ENCODE assay signal across 8 mouse cellular contexts in genomic region chr11:83418566-83418965, GRCm38 (mm10). TPM values are rescaled to one million over a fixed set of nuclear protein-coding genes. Genes with fewer than 3 reads are reported as not detected.
DNase-seq lines count a peak whose midpoint lies in the region; ATAC-seq and TF ChIP-seq lines count a peak whose summit lies in the region.

No protein-coding gene starts in this region.

- no peak for ATAC-seq in G1E (ENCODE audit: extremely low read depth, insufficient number of reproducible peaks, low FRiP score, poor library complexity, severe bottlenecking)
- ATAC-seq in frontal cortex, adult (ENCODE audit: low TSS enrichment), result peak; percentile 69
- ATAC-seq in neural tube, embryonic 13.5 days (ENCODE audit: low read depth), result peak; percentile 44; the same call in 1 of the 2 replicates

- DNase-seq in cerebellum, adult 18-20 months, result peak; percentile 55 to 60
- DNase-seq in cerebellum, postnatal 4 days (ENCODE audit: low spot score in 2 of 2), result no peak
- DNase-seq in G1E (ENCODE audit: low spot score), result no peak
- peak; percentile 73 to 89 for DNase-seq in left cerebral cortex, postnatal 14 days (ENCODE audit: low spot score in 2 of 2)
- no peak for DNase-seq in spleen, adult 12 weeks (ENCODE audit: low spot score)
- no peak for DNase-seq in Muller cell, postnatal 12 days (ENCODE audit: inconsistent ontology term)

- no peak overlapping the region for H3K27ac ChIP-seq in neural tube, embryonic 13.5 days (replicated peaks)

- no peak overlapping the region for H3K9ac ChIP-seq in neural tube, embryonic 13.5 days

- peaks cover 20% of the 10 kb centered on the region for H3K27me3 ChIP-seq in G1E (ENCODE audit: insufficient read depth, low read length)
- H3K27me3 ChIP-seq in neural tube, embryonic 13.5 days, result peaks cover 69% of the 10 kb centered on the region

- H3K4me3 ChIP-seq in G1E (ENCODE audit: low read depth, low read length), result peak overlapping the region; percentile 18; the same call in 1 of the 2 replicates
- H3K4me3 ChIP-seq in neural tube, embryonic 13.5 days, result peak overlapping the region; percentile 13; the same call in 1 of the 2 replicates

- H3K4me1 ChIP-seq in G1E (ENCODE audit: insufficient read depth, low read depth, low read length), result no peaks in the 10 kb centered on the region
- peaks cover 11% of the 10 kb centered on the region for H3K4me1 ChIP-seq in neural tube, embryonic 13.5 days (replicated peaks)

- H3K4me2 ChIP-seq in neural tube, embryonic 13.5 days, result peak overlapping the region; percentile 45

- TF ChIP-seq CTCF in G1E (IDR thresholded peaks at IDR 0.05; ENCODE audit: low read depth, low read length), result no peak

- H3K9me3 ChIP-seq in G1E (replicated peaks), result peaks cover 3% of the 10 kb centered on the region; the same call in 1 of the 2 replicates
- no peaks in the 10 kb centered on the region for H3K9me3 ChIP-seq in neural tube, embryonic 13.5 days

- WGBS in neural tube, embryonic 13.5 days, result 8% methylated on average over 38 of the region's 38 CpGs

- intact Hi-C loops in left cerebral cortex, postnatal 14 days (cut with DNase I), result no loop called here

- no peaks in the 10 kb centered on the region for H3K36me3 ChIP-seq in G1E (replicated peaks)
- no peaks in the 10 kb centered on the region for H3K36me3 ChIP-seq in neural tube, embryonic 13.5 days

RNA-seq across cellular contexts. Expression of gene Rasl10b, which starts 9.6 kb away (rescaled TPM):
- total RNA-seq in G1E (2014; fragmentation: Nextera tagmentation), result not detected in 2 replicates
- total RNA-seq in G1E (2017), result 0.06 TPM in 1 of 2 replicates, not detected in the other
- polyA plus RNA-seq in G1E (2012), result 0.04 and 0.09 TPM in 2 replicates
- total RNA-seq in left cerebral cortex, postnatal 14 days (2021), result 100 to 1,000 TPM; 229 to 234 TPM
- polyA plus RNA-seq in neural tube, embryonic 13.5 days (2015; fragmentation: Nextera tagmentation; extraction: Ambion mirVana), result 24.2 and 25.3 TPM in 2 replicates

RNA-seq across cellular contexts. Expression of gene Gas2l2, which starts 10.7 kb away (rescaled TPM):
- total RNA-seq in G1E (2014; fragmentation: Nextera tagmentation) (not detected in 2 replicates), G1E (2017) (0.05 and 0.06 TPM in 2 replicates)
- not detected in 2 replicates for polyA plus RNA-seq in G1E (2012)
- total RNA-seq in left cerebral cortex, postnatal 14 days (2021), result under 1 TPM in 1 of 2 experiments, not detected in 1; 0.34 TPM
- polyA plus RNA-seq in neural tube, embryonic 13.5 days (2015; fragmentation: Nextera tagmentation; extraction: Ambion mirVana), result 0.07 and 0.29 TPM in 2 replicates

RNA-seq across cellular contexts. Expression of gene 1700020L24Rik, which starts 18.9 kb away (rescaled TPM):
- total RNA-seq in G1E (2014; fragmentation: Nextera tagmentation), result not detected in 2 replicates
- total RNA-seq in G1E (2017), result not detected in 2 replicates
- polyA plus RNA-seq in G1E (2012), result not detected in 2 replicates
- not detected for total RNA-seq in left cerebral cortex, postnatal 14 days (2021)
- 0.36 TPM in 1 of 2 replicates, not detected in the other for polyA plus RNA-seq in neural tube, embryonic 13.5 days (2015; fragmentation: Nextera tagmentation; extraction: Ambion mirVana)

RNA-seq across cellular contexts. Expression of gene Mmp28, which starts 44.3 kb away (rescaled TPM):
- total RNA-seq in G1E (2014; fragmentation: Nextera tagmentation), result not detected in 2 replicates
- 0.06 and 0.11 TPM in 2 replicates for total RNA-seq in G1E (2017)
- polyA plus RNA-seq in G1E (2012), result not detected in 2 replicates
- total RNA-seq in left cerebral cortex, postnatal 14 days (2021), result 1 to 10 TPM; 3.9 to 5.8 TPM
- polyA plus RNA-seq in neural tube, embryonic 13.5 days (2015; fragmentation: Nextera tagmentation; extraction: Ambion mirVana), result 3.5 and 4.6 TPM in 2 replicates

RNA-seq across cellular contexts. Expression of gene Taf15, which starts 54.3 kb away (rescaled TPM):
- total RNA-seq in G1E (2014; fragmentation: Nextera tagmentation) (99.5 and 106 TPM in 2 replicates), G1E (2017) (22.7 and 29.9 TPM in 2 replicates)
- 41.8 and 47.1 TPM in 2 replicates for polyA plus RNA-seq in G1E (2012)
- total RNA-seq in left cerebral cortex, postnatal 14 days (2021), result 10 to 100 TPM; 52.0 to 62.1 TPM
- polyA plus RNA-seq in neural tube, embryonic 13.5 days (2015; fragmentation: Nextera tagmentation; extraction: Ambion mirVana), result 10.8 and 11.8 TPM in 2 replicates

Comparison
In these comparisons a context has a peak if more than half of its experiments do, and no peak if none do; other contexts are left out.
1. DNase-seq: peak in cerebellum, adult 18-20 months (2 of 2) and left cerebral cortex, postnatal 14 days (2 of 2); none in cerebellum, postnatal 4 days (0 of 2), G1E (single experiment), spleen, adult 12 weeks (single experiment) and Muller cell, postnatal 12 days (single experiment).
2. RNA of gene Rasl10b, which starts 9.6 kb away (total RNA-seq): 229 to 234 TPM in left cerebral cortex, postnatal 14 days; 0.06 TPM in G1E; every median in the first group is over 100 times any median in the second.